Mouse (Mus musculus) c-Kit-positive CD71-positive TER-119-negative erythroid progenitor cells, embryonic 14.5 days (primary cell): ENCODE measurements around the gene Xdh.
"Not testable (repeated sequence)": the region's sequence is repeated elsewhere in the genome, so short reads cannot be mapped to it uniquely, and the experiment has no call there.

ENCODE experiments used
- DNase-seq: peaks from one replicate; pipeline ENCODE4 v3.0.0-alpha.2; 2013; ENCODE audit warnings: low read depth

Xdh gene

DNA sequence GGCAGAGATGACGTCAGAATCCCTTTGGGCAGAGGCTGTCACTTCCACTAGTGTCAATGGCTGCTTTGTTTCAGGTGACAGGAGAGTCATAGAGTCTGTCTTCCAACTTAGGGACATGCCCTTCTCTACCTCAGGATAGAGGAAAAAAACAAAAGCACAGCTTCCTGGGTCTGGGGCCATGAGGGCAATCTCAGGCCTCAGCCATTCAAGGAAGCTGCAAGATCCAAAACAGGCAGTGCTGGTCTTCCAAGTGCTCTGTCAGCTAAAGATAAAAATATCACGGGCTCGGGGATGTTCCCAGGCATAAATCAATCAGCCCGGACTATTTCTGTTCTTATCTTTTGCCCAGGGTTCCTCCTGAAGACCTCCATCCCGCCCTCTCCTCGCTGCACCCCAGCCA, 68.7 kb downstream of the Xdh start:
- no peak for DNase-seq

GRCm38 (mm10) chr17:73880286-73880685, 69.7 kb downstream of the Xdh start:
- no peak for DNase-seq

DNA sequence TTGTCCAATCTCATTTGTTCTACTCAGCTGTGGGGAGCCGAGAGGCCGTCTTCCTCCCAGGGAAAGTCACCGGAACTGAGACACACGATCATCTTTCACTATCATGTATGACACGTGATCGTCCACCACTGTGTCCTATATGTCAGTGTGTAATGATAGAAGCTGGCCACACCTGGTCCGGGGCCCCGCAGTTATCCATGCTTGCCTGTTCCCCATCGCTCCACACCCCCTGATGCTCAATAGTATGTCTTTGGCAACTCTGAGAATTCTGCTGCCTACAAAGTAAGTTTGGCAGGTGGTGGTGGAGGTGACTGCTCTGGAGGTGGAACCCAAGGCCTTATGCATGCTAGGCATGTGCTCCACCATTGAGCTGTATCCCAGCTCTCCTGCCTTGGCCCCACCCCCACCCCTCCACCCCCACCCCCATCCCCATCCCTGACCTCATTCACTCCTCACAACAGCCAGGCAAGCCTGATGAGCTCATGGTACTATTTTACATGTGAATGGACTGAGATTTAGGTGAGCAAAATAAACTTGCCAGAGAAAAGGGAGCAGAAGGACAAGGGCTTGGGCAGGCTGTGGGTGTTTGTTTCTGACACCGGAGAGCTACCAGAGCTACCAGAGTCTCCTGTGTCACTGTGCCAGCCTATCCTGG, 70.6 kb downstream of the Xdh start:
- no peak for DNase-seq

GRCm38 (mm10) chr17:73875674-73876073, 74.3 kb downstream of the Xdh start:
- no peak for DNase-seq

GRCm38 (mm10) chr17:73875268-73875667, 74.7 kb downstream of the Xdh start:
- no peak for DNase-seq

DNA sequence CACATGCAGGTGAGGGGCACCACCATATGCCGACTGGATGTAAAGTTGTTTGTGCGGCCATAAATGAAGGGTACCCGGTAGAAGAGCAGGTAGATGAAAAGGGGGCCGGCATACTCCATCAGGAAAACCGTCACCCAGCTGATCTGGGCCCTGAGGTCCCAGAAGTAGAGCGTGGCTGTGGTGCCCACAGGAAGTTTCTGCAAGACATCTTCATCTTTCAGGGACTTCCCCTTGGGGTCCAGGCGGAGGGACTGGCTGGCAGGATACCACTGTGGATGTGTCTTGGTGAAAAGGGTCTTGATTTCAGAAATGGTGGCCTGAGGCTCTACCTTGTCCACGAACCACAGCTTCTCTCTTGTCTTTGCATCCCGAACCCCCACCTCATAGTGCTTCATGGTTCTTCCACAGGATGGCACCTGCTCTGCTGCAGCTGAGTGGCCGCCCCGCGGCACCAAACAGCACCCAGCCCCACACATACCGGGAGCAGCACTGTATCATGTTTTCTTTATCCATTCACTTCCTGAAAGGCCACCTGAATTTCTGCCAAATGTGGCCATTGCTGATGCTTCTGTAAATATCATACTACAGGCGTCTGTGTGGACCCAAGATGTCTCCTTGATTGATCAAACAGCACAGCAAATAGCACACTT, 78.9 kb downstream of the Xdh start:
- no peak for DNase-seq

DNA sequence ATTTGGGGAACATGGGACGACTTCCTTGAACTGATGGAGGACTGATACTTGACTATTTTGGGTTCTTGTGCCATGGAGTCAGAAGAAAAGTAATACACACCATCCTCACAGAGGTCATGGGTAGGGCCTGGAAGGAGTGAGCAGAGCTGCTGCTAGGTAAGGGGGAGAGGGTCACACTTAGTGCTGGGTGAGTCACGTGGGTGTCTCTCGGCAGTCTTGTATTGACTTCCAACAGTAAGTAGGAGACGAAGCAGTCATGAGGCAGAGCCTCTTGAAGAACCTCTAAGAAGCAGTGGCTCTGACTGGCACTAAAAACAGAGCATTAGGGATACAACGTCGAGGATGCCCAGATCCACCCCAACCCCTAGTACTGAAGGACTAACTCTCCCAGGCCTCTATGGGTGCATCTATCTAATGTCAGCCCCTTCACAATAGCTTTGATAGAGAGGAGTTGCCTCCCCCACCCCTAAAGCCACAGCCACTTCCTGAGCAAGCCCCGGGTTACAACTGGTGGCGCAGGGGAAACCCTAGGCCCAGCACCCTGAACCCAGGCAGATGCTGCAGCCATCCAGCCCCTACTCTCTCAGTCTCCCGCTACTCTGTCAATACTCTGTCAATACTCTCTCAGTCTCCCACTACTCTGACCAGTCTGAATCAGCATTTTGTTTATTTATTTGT, 80.8 kb downstream of the Xdh start:
- no peak for DNase-seq

GRCm38 (mm10) chr17:73853717-73854116, 96.3 kb downstream of the Xdh start:
- DNase-seq, result no peak

DNA sequence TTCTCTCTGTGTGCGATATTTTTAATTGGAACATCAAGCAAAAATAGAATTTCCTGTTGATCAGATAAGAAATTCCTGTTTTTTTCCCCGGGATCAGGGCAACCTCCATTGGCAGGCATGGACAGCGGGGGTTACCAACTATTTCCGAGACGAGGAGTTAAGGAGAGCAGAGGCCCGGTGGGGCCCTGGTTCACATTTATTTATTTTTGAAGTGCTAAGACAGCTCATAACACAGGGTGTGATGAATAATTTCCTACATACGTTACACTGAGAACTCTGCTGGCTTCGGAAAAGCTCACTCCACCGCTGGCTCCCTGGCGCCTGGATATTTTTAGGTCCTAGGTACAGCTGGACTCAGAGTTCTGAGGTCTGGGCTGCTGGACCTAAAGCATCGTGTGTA, 97.0 kb downstream of the Xdh start:
- DNase-seq, result no peak

GRCm38 (mm10) chr17:73847399-73847798, 102.6 kb downstream of the Xdh start:
- DNase-seq, result no peak

GRCm38 (mm10) chr17:73845632-73846031, 104.4 kb downstream of the Xdh start:
- DNase-seq, result no peak

DNA sequence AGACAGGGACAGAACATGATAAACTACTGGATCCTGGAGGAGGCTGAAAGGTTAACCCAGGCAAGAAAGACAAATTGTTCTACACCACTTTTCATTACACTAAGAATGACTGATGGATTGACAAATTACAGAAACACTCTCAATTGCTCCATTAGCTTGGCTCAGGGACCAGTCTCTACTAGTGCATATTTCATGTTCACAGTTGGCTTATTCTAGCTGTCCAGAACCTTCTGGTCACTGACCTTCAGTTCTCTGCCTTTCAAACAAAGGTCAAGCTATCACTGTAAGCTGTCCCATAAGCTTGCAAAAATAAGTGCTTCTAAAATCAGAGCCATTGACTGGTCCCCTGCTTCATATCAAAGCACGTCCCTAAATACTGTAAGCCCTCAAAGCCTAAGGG, 107.0 kb downstream of the Xdh start:
- DNase-seq, result no peak

DNA sequence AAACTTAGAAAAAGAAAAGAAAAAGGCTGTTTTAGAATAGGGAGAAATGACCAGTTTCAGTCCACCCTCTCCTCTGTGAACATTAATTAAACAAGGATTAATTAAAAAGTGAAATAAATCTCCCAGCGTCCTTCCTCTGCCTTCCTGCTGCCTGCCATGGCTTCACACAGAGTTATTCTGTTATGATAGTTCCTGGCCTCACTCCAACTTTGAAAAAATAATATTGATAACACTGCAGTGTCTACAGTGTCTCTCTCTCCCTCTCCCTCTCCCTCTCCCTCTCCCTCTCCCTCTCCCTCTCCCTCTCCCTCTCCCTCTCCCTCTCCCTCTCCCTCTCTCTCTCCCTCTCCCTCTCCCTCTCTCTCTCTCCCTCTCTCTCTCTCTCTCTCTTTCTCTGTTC, 110.1 kb downstream of the Xdh start:
- not testable (repeated sequence) for DNase-seq

- DNase-seq, result no peak
Measured at GRCm38 (mm10) chr17:73839086-73839835, 110.7 kb downstream of the Xdh start.

- no peak for DNase-seq
Measured at GRCm38 (mm10) chr17:73837244-73837643, 112.8 kb downstream of the Xdh start.

DNA sequence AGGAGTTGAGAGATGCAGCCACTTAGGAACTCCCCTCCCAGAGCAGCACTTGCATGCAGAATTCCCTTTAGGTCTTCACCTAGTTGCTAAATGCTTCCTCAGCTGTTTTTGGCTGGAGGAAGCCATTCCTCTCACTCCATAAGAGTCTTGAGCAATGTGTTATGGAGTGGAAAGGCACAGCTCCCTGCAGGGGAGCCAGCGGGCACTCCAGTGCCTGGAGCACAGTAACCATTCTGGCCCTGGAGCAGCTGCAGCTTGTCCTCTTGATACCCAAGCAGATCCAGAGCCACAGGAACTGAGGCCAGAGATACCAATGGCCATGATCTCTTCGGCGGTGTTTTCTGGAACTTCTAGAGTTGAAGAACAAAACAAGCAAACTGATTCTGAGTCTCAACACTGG, 113.4 kb downstream of the Xdh start:
- DNase-seq, result no peak
